Mouse (Mus musculus) B cell, adult 67 days (primary cell): Measurements from ENCODE around the gene Slc35d3. TPM values are rescaled to one million over a fixed set of nuclear protein-coding genes. Genes with fewer than 3 reads are reported as not detected.

Experiments used
- total RNA-seq, 2 experiments: library from RNA; stranded (reverse); gene quantifications; 4 replicates each; pipeline ENCODE4 v1.2.4; 2023

The Slc35d3 gene
- under 1 TPM in 1 of 2 experiments, not detected in 1; 0.26 TPM for total RNA-seq

DNA sequence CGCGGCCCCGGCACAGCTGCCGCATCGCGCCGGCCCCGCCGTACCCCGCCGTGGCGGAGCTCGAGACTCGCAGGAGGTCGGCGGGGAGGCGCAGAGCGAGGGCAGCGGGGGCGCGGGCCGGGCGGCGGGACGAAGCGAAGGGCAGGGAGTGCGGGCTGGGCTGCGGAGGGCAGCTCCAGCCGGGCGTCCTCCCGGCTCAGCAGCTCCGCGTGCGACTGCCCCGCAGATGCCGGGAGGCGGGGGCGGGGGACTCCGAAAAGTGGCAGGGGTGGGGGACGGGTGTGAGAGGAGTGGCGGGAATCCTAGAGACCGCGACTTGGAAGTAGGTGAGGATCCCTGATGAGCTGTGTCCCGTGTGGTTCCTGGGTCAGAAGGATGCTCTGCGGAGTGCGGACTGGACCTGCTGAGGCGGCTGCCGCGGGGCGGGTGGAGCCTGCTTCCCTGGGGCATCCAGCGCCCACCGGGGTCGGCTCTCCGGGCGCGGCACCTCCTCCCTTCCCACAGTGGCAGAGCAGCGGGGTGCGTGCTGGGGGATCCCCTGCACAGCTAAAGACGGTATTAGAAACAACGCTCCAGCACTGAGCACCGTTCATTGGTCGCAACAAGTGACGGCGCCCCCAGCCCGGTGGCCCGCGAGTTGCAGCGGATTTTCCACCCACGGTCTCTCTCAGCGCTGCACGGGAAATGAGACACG, at the start of gene Slc35d3:
Gene Slc35d3 (minus strand): TSS at position 462 of the 694 bp plus-strand sequence.

Other genes with a start within 250 kb of the Slc35d3 start
- under 1 TPM in 1 of 2 experiments, not detected in 1; 0.20 TPM for gene Il22ra2, start 229.5 kb downstream of the Slc35d3 start, total RNA-seq
- gene Il20ra, start 138.9 kb downstream of the Slc35d3 start, total RNA-seq = not detected
- gene Pex7, start 56.2 kb upstream of the Slc35d3 start, total RNA-seq = 10 to 100 TPM; 12.4 to 18.0 TPM
- gene Map3k5, start 83.0 kb upstream of the Slc35d3 start, total RNA-seq = 10 to 100 TPM; 91.3 to 99.0 TPM